Mouse (Mus musculus) bone marrow macrophage, adult 2 months (primary cell): ENCODE results near the gene Tmem89.

Experiments used
- CTCF ChIP-seq: IDR thresholded peaks from 2 replicates; pipeline ENCODE4 v1.5.1; 2012; ENCODE audit warnings: low read depth, mild to moderate bottlenecking, low read length, moderate library complexity
- POLR2A ChIP-seq: IDR thresholded peaks from 2 replicates; pipeline ENCODE4 v1.6.1; 2012; ENCODE audit warnings: mild to moderate bottlenecking, low read depth, low read length, borderline replicate concordance

DNA sequence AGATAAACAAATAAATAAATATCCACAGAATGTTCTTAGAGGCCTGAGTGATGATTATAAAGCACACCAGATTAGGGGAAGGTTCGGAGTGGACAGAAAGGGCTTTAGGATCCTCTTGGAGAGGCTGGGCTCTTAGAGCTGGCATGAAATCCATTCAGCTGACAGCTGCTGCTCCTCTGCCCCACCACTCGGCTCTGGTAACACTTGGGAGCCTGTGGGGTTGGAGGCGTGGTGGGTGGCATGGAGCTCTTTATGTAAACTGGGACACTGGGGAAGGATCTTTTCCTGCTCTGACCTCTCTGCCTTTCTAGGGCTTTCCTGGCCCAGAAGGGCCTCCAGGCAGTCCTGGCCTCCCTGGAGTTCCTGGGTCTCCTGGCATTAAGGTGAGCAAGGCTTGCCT lies 49.2 kb downstream of the Tmem89 start:
- no peak for TF ChIP-seq CTCF
- no peak for TF ChIP-seq POLR2A
